Mouse (Mus musculus) natural killer cell, adult 2 months (primary cell): Measurements from ENCODE around the gene Rps25.

Experiments
- DNase-seq, 2 experiments: peaks; one replicate each; pipeline ENCODE4 v3.0.0; 2022; ENCODE audit warnings: low spot score in 2 of 2

The Rps25 gene

GRCm38 (mm10) chr9:44454891-44455220 is 47.9 kb downstream of the Rps25 start, which contains the start of gene Upk2:
TSS of gene Upk2 (minus strand) at chr9:44454976.
- no peak for DNase-seq

GRCm38 (mm10) chr9:44457035-44457742 is 50.2 kb downstream of the Rps25 start:
- DNase-seq: no peak
